16 mouse cellular contexts compared by ENCODE assay signal in the genomic region with DNA sequence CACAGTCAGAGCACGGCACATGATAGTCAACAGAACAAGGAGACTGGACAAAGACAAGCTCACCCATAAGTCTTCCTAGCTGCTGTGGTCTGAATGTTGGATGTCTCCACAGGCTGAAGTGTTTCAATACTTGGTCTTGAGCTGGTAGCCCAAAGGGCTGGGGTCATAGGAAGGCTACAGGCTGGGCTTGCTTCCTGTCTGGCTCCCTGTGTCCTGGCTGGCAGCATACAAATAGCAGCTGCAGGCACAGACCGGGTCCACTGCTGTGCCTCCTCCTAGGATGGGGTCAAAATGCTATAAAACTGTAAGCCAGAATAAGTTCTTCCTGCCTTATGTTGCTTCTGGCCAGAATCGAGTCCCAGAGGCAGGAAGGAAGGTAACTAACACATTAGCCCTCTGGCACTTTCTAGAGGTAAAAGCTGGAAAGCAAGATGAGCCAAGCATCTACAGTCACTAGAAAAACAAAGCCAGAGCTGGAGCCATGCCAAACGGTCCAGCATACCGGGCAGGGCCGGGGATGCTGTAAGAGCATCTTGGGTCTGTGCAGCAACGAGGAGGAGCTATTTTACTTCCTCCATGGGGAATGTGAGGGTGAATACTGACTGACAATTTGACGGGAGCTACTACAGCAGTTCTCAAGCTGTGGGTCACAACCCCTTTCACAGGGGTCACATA.
DNase-seq lines count a peak whose midpoint lies in the region; ATAC-seq and TF ChIP-seq lines count a peak whose summit lies in the region.
"Had no signal": no experiment of that assay in that cellular context is flagged by ENCODE, and none has a peak within 500 bp of the region (broad histone marks: within the 10 kb centered on the region; RNA-seq: fewer than 3 reads in every experiment).

No protein-coding gene starts in this region.

- H3K27ac ChIP-seq in lung, embryonic 14.5 days (ENCODE audit: low read depth), result no peak overlapping the region
- H3K27ac ChIP-seq in embryonic facial prominence, embryonic 11.5 days (replicated peaks; ENCODE audit: low read depth, low read length), result no peak overlapping the region
- H3K27ac ChIP-seq: forebrain, embryonic 15.5 days; limb, embryonic 15.5 days had no signal

- 0 out of 2 replicates have a peak, but pooled peaks cover 4% of the 10 kb centered on the region for H3K4me1 ChIP-seq in lung, embryonic 14.5 days (ENCODE audit: insufficient read depth)
- H3K4me1 ChIP-seq in embryonic facial prominence, embryonic 11.5 days (ENCODE audit: control insufficient read depth, insufficient read depth, low read length), result no peaks in the 10 kb centered on the region

- ATAC-seq in lung, embryonic 14.5 days (ENCODE audit: insufficient read depth), result 0 out of 2 replicates have a peak, but pooled peaks have one; percentile 44
- ATAC-seq in embryonic facial prominence, embryonic 11.5 days (replicated peaks; ENCODE audit: insufficient number of reproducible peaks, low FRiP score, low TSS enrichment, low read depth), result no peak
- ATAC-seq: forebrain, embryonic 15.5 days; inflammation-experienced regulatory T-cells, adult 6 months; liver, postnatal 0 days had no signal

- no peak overlapping the region for H3K9ac ChIP-seq in lung, embryonic 14.5 days
- H3K9ac ChIP-seq in embryonic facial prominence, embryonic 11.5 days (replicated peaks; ENCODE audit: low read length), result no peak overlapping the region
- H3K9ac ChIP-seq: forebrain, embryonic 15.5 days; limb, embryonic 15.5 days; liver, postnatal 0 days had no signal

- peak; percentile 34 to 54 for DNase-seq in gastrocnemius, postnatal 4 days (ENCODE audit: low spot score in 2 of 2)
- DNase-seq in gastrocnemius, adult 8-10 months (ENCODE audit: low spot score in 2 of 2), result no peak
- peak; percentile 61 for DNase-seq in lung, embryonic 14.5 days
- DNase-seq in lung, adult 18-20 months, result no peak
- DNase-seq in NIH3T3 (ENCODE audit: low read depth), result peak; percentile 24
- DNase-seq in embryonic facial prominence, embryonic 11.5 days (ENCODE audit: low spot score), result peak; percentile 44
- no peak for DNase-seq in thymus, postnatal 25 days
- DNase-seq in left cerebral cortex, adult 18-20 months (ENCODE audit: low spot score in 2 of 2), result no peak
- DNase-seq: cerebellum, adult 11 months; heart, postnatal 36 days; liver, postnatal 0 days; thymus, postnatal 36 days had no signal

- WGBS in lung, embryonic 14.5 days, result 31% methylated on average over 8 of the region's 8 CpGs
- 34% methylated on average over 8 of the region's 8 CpGs for WGBS in embryonic facial prominence, embryonic 11.5 days

- no peak for TF ChIP-seq CTCF in lung, embryonic 14.5 days (IDR thresholded peaks at IDR 0.05; ENCODE audit: low read depth)

- H3K36me3 ChIP-seq in lung, embryonic 14.5 days (ENCODE audit: insufficient read depth), result no peaks in the 10 kb centered on the region
- H3K36me3 ChIP-seq in embryonic facial prominence, embryonic 11.5 days (replicated peaks; ENCODE audit: control insufficient read depth, insufficient read depth, low read depth, low read length), result no peaks in the 10 kb centered on the region
- H3K36me3 ChIP-seq: forebrain, embryonic 15.5 days; limb, embryonic 15.5 days had no signal

- no peaks in the 10 kb centered on the region for H3K27me3 ChIP-seq in lung, embryonic 14.5 days (ENCODE audit: insufficient read depth, low read length)
- no peaks in the 10 kb centered on the region for H3K27me3 ChIP-seq in embryonic facial prominence, embryonic 11.5 days (ENCODE audit: control insufficient read depth, insufficient read depth, low read length)
- H3K27me3 ChIP-seq: forebrain, embryonic 15.5 days; limb, embryonic 15.5 days had no signal

- H3K9me3 ChIP-seq in lung, embryonic 14.5 days (ENCODE audit: low read depth, low read length), result no peaks in the 10 kb centered on the region
- H3K9me3 ChIP-seq in embryonic facial prominence, embryonic 11.5 days (replicated peaks; ENCODE audit: control insufficient read depth, low read length), result no peaks in the 10 kb centered on the region
- H3K9me3 ChIP-seq: forebrain, embryonic 15.5 days; limb, embryonic 15.5 days had no signal

- H3K4me2 ChIP-seq in lung, embryonic 14.5 days, result no peak overlapping the region
- no peak overlapping the region for H3K4me2 ChIP-seq in embryonic facial prominence, embryonic 11.5 days (ENCODE audit: low read depth, low read length)
- H3K4me2 ChIP-seq: forebrain, embryonic 15.5 days; heart, embryonic 11.5 days; limb, embryonic 15.5 days had no signal

- no peak overlapping the region for H3K4me3 ChIP-seq in lung, embryonic 14.5 days (ENCODE audit: low read depth, low read length)
- no peak overlapping the region for H3K4me3 ChIP-seq in embryonic facial prominence, embryonic 11.5 days (ENCODE audit: low read depth, low read length)
- H3K4me3 ChIP-seq: forebrain, embryonic 15.5 days; limb, embryonic 15.5 days had no signal

Comparison
In these comparisons a context has a peak if more than half of its experiments do, and no peak if none do; other contexts are left out.
1. DNase-seq: peak in gastrocnemius, postnatal 4 days (2 of 2), lung, embryonic 14.5 days (single experiment), NIH3T3 (single experiment) and embryonic facial prominence, embryonic 11.5 days (single experiment); none in gastrocnemius, adult 8-10 months (0 of 2), lung, adult 18-20 months (0 of 2), thymus, postnatal 25 days (single experiment) and left cerebral cortex, adult 18-20 months (0 of 2).